Mouse (Mus musculus) layer of hippocampus, adult 18-20 months (tissue): ENCODE measurements around the gene Rnf186. TPM values are rescaled to one million over a fixed set of nuclear protein-coding genes. Genes with fewer than 3 reads are reported as not detected.
A peak's percentile ranks its signal among the peaks of the same experiment; 100 is the strongest.

Source experiments
- DNase-seq, 2 experiments: peaks; one replicate each; pipeline ENCODE4 v3.0.0; 2022; ENCODE audit warnings: low spot score in 2 of 2
- long read RNA-seq: library from polyadenylated mRNA; stranded (forward); transcript quantifications from one replicate; pipeline ENCODE4 v2.0.0, GENCODE M21; 2021
- total RNA-seq, 2 experiments: library from RNA; stranded (reverse); gene quantifications; 2 replicates each; pipeline ENCODE4 v1.2.3; 2021

Gene Rnf186
- total RNA-seq: not detected
- long read RNA-seq: 0 reads

- DNase-seq: no peak
These were observed at the start of gene Rnf186 for GRCm38 (mm10) chr4:138966866-138967265. Gene Rnf186 (plus strand): TSS chr4:138967112.

DNA sequence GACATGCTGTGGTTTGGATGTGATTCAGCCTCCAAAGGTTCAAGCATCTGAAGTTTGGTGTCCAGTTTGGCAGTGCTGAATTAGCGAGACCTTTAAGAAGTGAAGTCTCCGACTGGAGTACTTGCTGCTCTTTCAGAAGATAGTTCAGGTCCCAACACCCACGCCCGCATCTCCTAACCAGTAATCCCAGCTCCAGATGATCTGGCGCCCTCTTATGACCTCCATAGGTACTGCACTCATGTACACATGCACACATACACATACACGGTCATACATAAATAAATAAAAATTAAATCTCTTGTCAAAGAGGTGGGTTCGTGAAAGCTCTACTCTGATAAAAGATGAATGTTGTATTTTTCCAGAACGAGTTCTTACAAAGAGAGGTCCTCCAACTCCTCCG lies 49.6 kb upstream of the Rnf186 start:
- DNase-seq: no peak

DNA sequence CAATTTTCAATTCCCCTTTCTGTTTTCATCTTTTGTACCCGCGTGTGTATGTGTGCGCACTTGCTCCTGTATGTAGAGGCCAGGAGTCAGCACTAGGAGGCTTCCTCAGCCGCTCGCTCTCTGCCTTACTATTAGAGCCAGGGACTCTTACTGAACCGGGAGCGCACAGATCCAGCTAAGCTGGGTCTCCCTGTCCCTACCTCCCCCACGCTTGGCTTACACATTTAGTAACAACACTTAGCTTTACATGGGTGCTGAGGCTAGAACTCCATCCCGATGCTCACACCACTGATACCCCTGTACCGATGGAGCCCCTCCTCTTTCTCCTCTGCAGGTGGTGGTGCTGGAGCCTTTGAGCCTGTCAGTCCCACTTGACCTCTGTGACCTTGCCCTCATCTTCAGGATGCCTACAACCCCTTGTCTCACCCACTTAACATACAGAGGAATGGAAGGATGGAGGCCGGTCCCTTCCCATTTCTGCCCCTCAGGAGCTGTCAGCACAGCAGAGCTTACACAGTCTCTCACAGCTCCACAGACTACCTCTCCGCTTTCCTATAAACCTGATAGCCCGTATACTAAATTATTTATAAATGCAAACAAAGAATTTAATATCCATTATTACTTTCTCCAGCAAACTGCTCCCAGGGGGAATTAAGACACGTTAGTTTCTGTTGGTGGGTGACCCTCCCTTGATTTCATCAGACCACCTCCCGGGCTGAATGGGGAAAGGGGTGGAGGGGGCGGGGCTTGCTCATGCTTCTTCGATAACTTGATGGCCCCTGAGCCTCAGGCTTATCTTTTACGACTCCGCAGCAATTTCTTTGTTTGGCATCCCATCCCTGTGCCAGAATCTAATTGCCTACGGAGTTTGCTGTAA lies 45.4 kb upstream of the Rnf186 start:
- DNase-seq: no peak

- DNase-seq: peak; percentile 92 to 99
These were observed 44.8 kb upstream of the Rnf186 start for GRCm38 (mm10) chr4:138922131-138922459.

GRCm38 (mm10) chr4:138925561-138925960 lies 41.4 kb upstream of the Rnf186 start:
- no peak for DNase-seq

DNA sequence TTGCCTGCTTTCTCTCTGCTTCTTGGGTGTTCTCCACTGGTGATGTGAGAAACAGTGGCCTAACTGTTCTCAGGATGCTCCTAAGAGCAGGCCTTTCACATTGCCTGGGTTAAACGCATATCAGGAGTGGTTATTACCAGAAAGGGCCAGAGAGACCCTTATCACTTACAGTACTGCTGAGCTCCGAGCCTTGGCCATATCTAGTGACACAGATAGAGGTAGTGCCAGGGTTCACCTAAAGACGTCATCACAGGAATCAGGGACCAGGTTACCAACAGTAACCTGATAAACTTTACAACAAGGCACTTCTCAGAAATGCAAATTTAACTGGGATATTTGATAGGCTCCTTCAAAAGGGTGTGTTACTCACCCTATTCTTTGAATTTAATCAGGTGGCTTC lies 33.0 kb upstream of the Rnf186 start:
- no peak for DNase-seq

DNA sequence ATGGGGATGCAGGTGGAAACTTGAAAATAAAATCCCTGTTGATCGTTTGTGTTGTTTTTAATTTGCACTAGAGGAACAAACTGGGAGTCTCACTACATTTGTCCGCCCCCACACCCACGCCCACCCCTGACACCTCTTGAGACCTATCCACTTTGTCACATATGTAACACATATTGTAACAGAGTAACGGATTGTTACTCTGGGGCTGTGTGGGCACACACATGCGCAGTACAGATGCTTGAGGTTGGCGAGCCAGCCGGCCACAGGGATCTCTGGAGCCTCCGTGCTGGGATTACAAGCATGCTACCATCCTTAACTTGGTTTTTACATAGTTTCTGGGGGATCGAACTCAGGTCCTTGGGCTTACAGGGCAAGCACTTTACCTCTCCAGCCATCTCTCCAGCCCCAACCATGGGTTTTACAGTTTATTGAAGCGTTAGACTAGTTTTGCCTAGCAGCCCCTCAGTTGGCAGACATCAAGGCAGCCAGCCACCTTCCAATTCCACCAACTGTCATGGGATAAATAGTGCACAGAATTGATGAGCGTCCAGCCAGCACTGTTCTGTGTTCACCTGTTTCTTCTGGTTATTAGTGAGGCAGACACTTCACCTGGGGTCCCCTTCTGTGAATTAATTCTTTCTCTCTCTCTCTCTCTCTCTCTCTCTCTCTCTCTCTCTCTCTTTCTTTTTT lies 32.3 kb upstream of the Rnf186 start:
- peak in 1 of 2 experiments; percentile 52 for DNase-seq

- no peak for DNase-seq
These were observed 28.2 kb upstream of the Rnf186 start for GRCm38 (mm10) chr4:138938495-138939269.

DNA sequence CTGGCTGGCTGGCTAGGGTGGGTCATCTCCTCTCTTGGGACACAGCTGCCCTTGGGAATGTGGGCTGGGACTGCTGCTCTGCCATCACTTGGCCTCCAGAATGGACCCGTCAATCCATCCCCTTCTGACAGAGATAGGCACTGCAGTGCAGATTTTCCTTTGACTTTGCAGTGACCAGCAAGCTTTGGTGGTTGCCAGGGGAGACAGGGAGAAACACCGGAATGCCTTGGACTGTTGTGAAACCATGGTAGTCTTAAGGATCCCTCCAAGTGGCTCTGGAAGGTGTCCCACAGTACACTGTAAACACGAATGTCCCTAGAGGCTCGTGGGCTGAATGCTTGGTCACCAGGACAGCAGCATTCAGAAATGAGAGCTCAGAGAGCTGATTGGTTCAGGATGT lies 27.4 kb upstream of the Rnf186 start:
- DNase-seq: no peak

DNA sequence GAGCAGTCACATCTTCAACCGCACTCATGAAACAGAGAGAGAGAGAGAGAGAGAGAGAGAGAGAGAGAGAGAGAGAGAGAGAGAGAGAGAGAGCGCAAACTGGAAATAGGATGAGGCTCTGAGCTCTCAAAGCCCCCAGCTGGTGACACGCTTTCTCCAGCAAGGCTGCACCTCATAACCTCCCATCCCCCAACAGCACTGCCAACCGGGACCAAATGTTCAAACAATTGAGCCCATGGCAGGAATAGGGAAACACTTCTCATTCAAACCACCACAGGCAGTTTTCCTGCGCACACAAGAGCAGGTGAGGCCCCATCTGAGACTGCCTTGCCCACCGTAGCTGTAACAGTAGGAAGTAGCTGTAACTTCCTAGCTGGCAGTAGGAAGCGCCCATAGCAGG lies 25.5 kb upstream of the Rnf186 start:
- DNase-seq: no peak

DNA sequence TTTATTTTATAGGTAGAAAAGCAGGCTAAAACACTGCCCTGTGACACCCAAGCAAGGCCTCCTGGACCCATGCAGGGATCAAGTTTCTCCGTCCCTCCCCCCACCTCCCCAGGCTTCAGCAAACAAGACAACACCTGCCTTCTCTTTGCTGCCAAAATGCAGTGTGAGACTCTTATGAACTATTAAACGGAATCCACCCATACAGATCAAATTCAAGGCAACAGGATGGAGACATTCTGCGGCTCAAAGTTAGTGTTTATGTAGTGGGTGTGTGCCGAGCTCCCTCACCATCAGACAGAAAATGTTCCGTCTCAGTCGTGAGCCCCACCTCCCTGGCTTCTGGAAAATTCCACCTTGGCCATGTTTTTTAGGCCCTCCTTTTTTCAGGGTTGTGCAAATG lies 24.9 kb upstream of the Rnf186 start:
- no peak for DNase-seq

- DNase-seq: peak in 1 of 2 experiments; percentile 51
These were observed 23.2 kb upstream of the Rnf186 start for GRCm38 (mm10) chr4:138943730-138944129.

GRCm38 (mm10) chr4:138948257-138948656 lies 18.7 kb upstream of the Rnf186 start:
- no peak for DNase-seq

GRCm38 (mm10) chr4:138958612-138959011 lies 8.3 kb upstream of the Rnf186 start:
- DNase-seq: no peak

- DNase-seq: peak in 1 of 2 experiments; percentile 42
These were observed 7.8 kb upstream of the Rnf186 start for GRCm38 (mm10) chr4:138959120-138959519.

DNA sequence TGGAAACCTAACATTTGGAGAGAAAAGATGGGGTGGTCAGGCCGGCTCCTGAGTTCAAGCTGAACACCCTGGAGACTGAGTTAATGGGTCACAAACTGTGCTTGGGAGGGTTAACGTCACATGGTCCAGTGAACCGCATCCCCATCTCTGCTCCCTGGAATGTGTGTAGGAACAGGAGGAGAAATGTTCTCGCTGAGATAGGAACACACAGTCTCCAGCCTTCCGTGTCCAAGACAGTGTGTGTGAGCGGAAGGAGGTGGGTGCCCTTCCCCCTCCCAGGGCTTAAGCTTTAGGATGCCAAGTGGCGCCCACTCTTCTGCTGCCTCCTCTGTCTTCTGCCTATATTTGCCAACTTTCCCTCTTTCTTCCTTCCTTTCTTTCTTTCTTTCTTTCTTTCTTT lies 7.0 kb upstream of the Rnf186 start:
- peak in 1 of 2 experiments; percentile 68 for DNase-seq

DNA sequence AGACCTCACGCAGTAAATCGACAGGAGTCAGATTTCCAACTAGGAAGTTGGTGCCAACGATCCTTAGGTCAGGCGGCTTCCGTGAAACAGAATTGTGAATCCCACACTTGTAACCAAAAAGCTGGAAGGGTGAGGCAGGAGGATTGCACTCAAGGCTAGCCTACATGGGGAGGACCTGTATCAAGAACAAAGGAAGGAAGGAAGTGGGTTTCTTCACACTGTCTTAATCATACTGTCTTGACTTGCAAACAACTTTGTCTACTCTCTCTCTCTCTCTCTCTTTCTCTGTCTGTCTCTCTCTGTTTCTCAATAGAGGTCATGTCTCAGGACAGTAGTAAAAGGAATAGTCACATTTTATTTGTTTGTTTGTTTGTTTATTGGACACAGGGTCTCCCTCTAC lies 4.2 kb upstream of the Rnf186 start:
- DNase-seq: no peak

DNA sequence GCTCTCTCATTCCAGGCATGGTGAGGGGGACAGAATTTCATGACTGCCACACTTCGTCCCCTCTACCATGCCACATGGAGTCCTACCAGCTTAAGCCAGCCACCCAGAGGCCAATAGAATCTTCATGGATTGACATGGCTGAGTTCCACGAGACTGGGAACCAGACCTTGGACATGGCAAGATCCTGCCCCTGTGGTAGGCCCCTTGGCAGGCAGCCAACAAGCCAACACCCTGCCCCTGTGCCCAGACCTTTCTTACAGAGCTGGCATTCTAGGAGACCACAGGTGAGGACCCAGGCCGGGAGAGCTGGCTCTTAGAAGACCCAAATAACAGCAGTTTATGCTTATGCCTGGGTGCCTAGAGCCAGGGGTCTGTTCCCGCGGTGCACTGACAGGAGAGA lies 1.0 kb upstream of the Rnf186 start:
- no peak for DNase-seq

GRCm38 (mm10) chr4:138967485-138967884 lies 573 bp downstream of the Rnf186 start:
- DNase-seq: no peak

DNA sequence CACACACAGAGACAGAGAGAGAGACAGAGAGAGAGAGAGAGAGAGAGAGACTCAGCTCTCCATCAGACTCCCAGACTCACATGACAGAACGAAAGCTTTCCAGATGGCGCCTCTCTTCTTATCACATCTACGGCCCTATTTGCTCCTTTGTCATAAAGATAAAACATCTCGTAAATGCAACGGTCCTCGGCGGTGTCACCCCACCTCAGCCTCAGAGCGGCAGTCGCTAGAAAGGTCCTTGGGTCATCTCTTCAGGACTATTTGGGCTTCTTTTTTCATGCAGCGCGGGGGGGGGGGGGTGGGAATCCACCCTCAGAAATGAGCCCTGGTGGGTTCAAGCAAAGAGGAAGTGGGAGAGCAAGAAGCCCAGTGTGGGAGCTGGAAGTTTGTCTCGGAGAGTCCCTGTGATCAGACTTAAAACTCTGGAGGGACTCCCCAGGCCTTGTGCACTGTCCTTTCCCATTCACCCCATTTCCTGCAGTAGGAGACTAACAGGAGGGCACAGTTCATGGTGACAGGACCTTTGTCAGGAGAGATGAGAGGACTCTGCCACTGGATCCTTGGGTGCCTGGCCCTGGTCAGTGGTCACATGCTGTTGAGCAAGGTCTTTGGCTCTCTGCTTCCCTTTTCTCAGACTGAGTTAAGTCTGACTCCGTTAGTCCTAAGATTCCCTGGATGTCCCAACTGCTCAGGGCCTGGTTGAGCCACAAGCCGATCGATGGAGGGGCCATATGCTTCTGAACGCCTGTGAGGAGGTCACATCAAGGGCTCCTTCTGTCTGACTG lies 2.1 kb downstream of the Rnf186 start:
- no peak for DNase-seq

DNA sequence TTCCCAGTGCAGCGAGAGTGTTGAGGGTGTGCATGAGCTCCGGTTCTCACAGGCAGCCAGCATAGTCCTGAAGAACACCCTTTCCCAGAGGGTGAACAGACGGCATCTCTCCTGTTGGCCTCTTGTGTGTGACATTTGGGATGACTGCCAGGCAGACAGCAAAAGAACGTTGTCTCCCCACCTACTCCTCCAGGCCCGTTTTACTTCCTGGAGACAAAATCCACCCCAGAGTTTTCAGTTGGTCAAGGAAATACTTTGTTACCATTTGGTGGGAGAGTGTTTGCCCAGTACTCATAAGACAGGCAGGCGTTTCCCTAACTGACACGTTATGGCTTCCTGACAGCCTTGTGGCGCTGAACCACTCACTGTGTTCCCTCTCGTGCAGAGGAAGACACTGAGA lies 2.8 kb downstream of the Rnf186 start:
- no peak for DNase-seq
